Mouse (Mus musculus) testis, adult 2 months (tissue): Measurements from ENCODE around the gene Mrpl10.

Experiments
- CTCF ChIP-seq: fragments of 200-500 bp; IDR thresholded peaks from 2 replicates; pipeline ENCODE4 v1.5.1; 2012; ENCODE audit warnings: low read depth, mild to moderate bottlenecking, inconsistent platforms, low read length, moderate library complexity; ENCODE audit not compliant: control insufficient read depth, insufficient read depth, insufficient replicate concordance
- POLR2A ChIP-seq: fragments of 200-500 bp; IDR thresholded peaks from 2 replicates; pipeline ENCODE4 v1.6.1; 2012; ENCODE audit warnings: low read depth, mild to moderate bottlenecking, inconsistent platforms, low read length, moderate library complexity; ENCODE audit not compliant: control insufficient read depth

DNA sequence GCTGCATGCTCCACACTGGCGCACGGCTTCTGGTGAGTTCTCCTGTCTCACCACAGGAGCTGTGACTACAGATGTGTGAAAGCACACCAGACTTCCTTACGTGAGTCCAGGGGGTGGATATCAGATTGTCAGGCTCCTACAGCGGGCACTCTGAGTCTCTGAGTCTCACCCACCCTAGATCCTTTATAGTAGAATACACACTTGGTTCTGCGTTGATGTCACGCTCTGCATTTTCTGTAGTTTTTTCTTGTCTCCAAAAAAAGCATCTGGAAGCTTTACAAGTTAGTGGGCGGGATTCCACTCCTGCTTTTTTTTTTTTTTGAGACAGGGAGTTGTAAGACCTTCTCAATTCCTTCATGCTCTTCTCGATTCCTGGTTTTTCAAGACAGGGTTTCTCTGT lies 3.5 kb downstream of the Mrpl10 start:
- TF ChIP-seq CTCF (no peak), POLR2A (no peak)
